Mouse (Mus musculus) lung, postnatal 0 days (tissue): ENCODE measurements around the gene Gtf3c6.

Source experiments
- CTCF ChIP-seq: IDR thresholded peaks from 2 replicates; pipeline ENCODE4 v1.5.1; 2016; ENCODE audit warnings: antibody characterized with exemption, mild to moderate bottlenecking
- EP300 ChIP-seq: IDR thresholded peaks from 2 replicates; pipeline ENCODE4 v1.6.1; 2016; ENCODE audit warnings: antibody characterized with exemption, mild to moderate bottlenecking, control low read depth

DNA sequence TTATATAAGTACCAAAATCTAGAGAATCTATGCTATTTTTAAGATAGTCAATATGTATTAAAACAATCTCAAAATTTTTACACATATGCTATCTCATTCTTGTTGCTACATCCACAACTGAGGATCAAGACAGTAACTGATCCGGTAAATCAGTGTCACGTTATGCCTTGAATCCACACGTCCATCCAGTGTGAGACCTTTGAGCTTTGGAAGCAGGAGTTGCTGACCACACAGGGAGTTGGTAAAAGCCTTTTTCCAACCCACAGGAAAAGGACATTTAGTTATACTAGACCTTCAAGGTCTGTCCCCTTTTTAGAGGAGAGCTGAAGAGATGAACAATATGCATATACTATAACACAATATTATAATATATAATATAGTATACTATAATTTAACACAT is 24.7 kb downstream of the Gtf3c6 start:
- no peak for TF ChIP-seq CTCF
- TF ChIP-seq EP300: no peak
